Mouse (Mus musculus): ENCODE data around the gene Gabra4.

- TF ChIP-seq CTCF (IDR thresholded peaks at IDR 0.05; ENCODE audit: control insufficient read depth, insufficient read depth, insufficient replicate concordance, low read depth, low read length) (no peak), POLR2A (IDR thresholded peaks at IDR 0.05; ENCODE audit: control insufficient read depth, low read depth, low read length) (no peak)
Observed at GRCm38 (mm10) chr5:71654056-71654455, 4.1 kb downstream of the Gabra4 start.

Data from testis, adult 2 months (tissue).